Mouse (Mus musculus) inflammation-experienced regulatory T-cells (primary cell): ENCODE measurements around the gene Ptar1. TPM values are rescaled to one million over a fixed set of nuclear protein-coding genes. Genes with fewer than 3 reads are reported as not detected.

Experiments
- polyA plus RNA-seq, 2 experiments: library from polyadenylated mRNA; unstranded; fragments of 100-300 nt; shearing (Covaris generic); gene quantifications; one replicate each; pipeline ENCODE4 v1.2.1; 2017

The Ptar1 gene
- polyA plus RNA-seq = 10 to 100 TPM in 1 of 2 experiments, 1 to 10 TPM in 1; 5.6 to 10.8 TPM

DNA sequence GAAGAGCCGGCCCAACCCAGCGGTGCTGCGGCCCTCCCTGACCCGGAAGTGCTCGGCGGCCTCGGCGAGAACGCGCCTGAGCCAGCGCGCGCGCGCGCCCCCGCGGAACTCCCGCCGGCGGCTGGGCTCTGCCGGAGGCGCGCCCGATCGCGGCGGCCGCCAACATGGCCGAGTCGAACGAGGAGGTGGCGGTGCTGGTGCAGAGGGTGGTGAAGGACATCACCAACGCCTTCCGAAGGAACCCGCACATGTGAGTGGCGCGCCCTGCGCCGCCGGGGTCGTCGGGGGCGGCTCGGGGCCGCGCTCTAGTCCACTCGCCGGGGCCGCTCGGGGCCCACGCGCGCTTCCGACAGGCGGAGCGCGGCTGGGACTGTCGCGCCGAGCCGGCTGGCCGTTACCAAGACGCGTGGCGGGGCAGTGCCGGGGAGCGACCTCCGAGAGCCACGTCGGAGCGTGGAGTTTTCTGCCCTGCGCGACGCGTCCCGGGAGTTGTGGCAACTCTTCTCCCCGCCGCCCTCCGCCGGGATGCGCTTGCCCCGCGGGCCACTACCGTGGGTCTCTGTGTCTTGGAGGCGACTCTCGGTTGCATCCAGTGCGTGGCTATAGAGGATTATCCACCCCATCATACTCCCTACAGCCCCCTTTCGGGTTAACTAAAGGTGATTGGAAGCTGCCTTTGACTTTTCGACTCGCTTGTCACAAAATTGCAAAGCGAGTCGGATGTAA, at the start of gene Ptar1:
Ptar1 (plus strand) TSS at position 134 of the 726 bp plus-strand sequence.

DNA sequence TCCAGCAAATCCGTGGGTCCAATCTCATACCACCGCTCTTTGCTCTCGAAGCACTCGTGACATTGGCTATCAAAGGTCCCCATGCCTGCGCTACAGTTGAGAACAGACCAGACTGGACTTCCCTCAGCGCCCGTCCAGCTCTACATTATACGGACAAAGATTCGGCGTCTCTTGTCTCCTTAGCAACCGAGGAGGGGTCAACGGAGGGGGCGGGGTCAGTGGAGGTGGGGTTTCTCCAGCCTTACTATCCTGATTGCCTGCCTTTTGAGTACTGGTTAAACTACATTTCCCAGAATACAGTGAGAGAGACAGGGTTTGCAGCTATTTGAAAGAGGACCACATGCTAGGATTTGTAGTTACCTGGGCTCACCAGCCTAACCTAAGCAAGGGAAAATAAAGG, 34.6 kb upstream of the Ptar1 start, which contains the start of gene 1700028P14Rik:
1700028P14Rik (minus strand) TSS at position 169 of the 400 bp plus-strand sequence.

DNA sequence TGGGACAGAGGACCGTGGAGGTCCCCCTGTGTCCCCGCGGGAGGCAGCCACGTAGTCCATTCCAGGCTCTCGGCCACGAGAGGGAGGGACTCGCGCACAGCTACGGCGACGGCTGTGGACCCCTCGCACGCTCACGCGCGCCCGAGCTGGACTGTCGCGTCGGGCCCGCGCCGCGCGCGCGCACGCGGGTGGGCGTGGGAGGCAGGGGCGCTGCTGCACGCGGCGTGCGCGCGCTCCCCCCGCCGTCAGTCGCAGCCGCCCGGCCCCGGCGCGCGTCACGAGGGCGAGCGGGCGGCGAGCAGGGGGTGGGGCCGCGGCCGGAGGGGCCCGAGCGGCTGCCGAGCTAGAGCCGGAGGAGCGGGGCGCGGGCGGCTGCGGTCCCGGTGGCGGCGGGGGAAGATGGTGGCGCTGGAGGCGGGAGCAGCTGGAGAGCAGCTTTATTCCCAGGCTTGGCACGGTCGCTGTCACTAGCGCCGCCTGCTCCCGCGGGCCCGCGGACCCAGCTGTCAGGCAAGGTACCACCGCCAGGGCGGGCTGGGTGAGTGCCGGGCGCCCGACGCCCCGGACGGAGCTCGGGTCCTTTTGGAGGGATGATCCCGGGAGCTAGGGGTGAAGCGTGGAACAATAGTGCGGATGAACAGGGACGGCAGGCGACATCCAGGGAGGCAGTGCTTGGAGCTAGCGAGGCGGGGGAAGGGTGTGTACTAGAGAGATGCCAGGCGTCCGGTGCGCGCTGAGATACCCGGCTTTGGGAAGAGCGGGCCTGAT, 71.5 kb downstream of the Ptar1 start, which contains the start of gene Apba1:
Apba1 (plus strand) TSS at position 334 of the 768 bp plus-strand sequence.

Other genes starting within 250 kb of the Ptar1 start
- under 1 TPM; 0.15 to 0.17 TPM for gene Mamdc2, start 239.0 kb upstream of the Ptar1 start, polyA plus RNA-seq
- not detected for gene 1700028P14Rik, start 34.6 kb upstream of the Ptar1 start, polyA plus RNA-seq
- under 1 TPM; 0.36 to 0.37 TPM for gene Apba1, start 71.5 kb downstream of the Ptar1 start, polyA plus RNA-seq